Mouse (Mus musculus) hindbrain, embryonic 11.5 days (tissue): Measurements from ENCODE around the gene Fam173a. TPM values are rescaled to one million over a fixed set of nuclear protein-coding genes. Genes with fewer than 3 reads are reported as not detected.

Source experiments
- ATAC-seq: fragments of 200-750 bp; cut with Nextera tagmentation; 2 replicates; pipeline ENCODE4 v1.8.0; 2017; ENCODE audit warnings: mild to moderate bottlenecking, moderate TSS enrichment, moderate library complexity; ENCODE audit not compliant: low FRiP score
- DNase-seq: peaks from one replicate; pipeline ENCODE4 v3.0.0-alpha.2; 2015; ENCODE audit warnings: low spot score
- H3K27ac ChIP-seq: fragments of 300-500 bp; sonication (generic); 2 replicates; pipeline ENCODE4 v1.5.1; 2014; ENCODE audit warnings: mild to moderate bottlenecking, low read depth, low read length
- H3K27me3 ChIP-seq: fragments of 300-500 bp; sonication (generic); 2 replicates; pipeline ENCODE4 v1.6.1; 2014; ENCODE audit warnings: mild to moderate bottlenecking, low read length, moderate library complexity, mixed read lengths; ENCODE audit not compliant: control insufficient read depth, insufficient read depth
- H3K36me3 ChIP-seq: fragments of 300-500 bp; sonication (generic); 2 replicates; pipeline ENCODE4 v1.6.1; 2014; ENCODE audit warnings: mild to moderate bottlenecking, low read length, moderate library complexity, mixed read lengths; ENCODE audit not compliant: control insufficient read depth, insufficient read depth
- H3K4me1 ChIP-seq: fragments of 300-500 bp; sonication (generic); replicated peaks from 2 replicates; pipeline ENCODE4 v1.6.1; 2014; ENCODE audit warnings: low read length, mixed read lengths; ENCODE audit not compliant: control insufficient read depth, insufficient read depth
- H3K4me2 ChIP-seq: fragments of 300-500 bp; sonication (generic); replicated peaks from 2 replicates; pipeline ENCODE4 v1.6.1; 2014; ENCODE audit warnings: mild to moderate bottlenecking, low read depth, low read length
- H3K4me3 ChIP-seq: fragments of 300-500 bp; sonication (generic); 2 replicates; pipeline ENCODE4 v1.5.1; 2014; ENCODE audit warnings: low read depth, low read length
- H3K9ac ChIP-seq: fragments of 300-500 bp; sonication (generic); 2 replicates; pipeline ENCODE4 v1.6.1; 2014; ENCODE audit warnings: low read depth, low read length
- H3K9me3 ChIP-seq: fragments of 300-500 bp; sonication (generic); 2 replicates; pipeline ENCODE4 v1.6.1; 2016; ENCODE audit warnings: low read length; ENCODE audit not compliant: control insufficient read depth
- WGBS: fragments of 180-500 bp; shearing (Covaris S2); extraction: QIAGEN DNeasy Blood & Tissue Kit; methylation state at CpG from one replicate; pipeline ENCODE4 v1.1.7; 2014; 5-methylcytosine and 5-hydroxymethylcytosine counted together
- polyA plus RNA-seq: library from polyadenylated mRNA; unstranded; fragments of >200 nt; fragmentation: Nextera tagmentation; extraction: Ambion mirVana; gene quantifications from 2 replicates; pipeline ENCODE4 v1.2.1, GENCODE M21; 2014

The Fam173a gene
- polyA plus RNA-seq, 1 experiment from 2014 or later = 70.9 TPM

- Histone ChIP-seq H3K36me3 (no peaks in the 10 kb centered on the region; the same call in 1 of the 2 replicates), H3K27me3 (no peaks in the 10 kb centered on the region), H3K27ac (peak within 1 kb of the TSS; percentile 84), H3K4me1 (peaks cover 8% of the 10 kb centered on the region), H3K4me3 (peak within 1 kb of the TSS; percentile 73), H3K9me3 (no peaks in the 10 kb centered on the region), H3K9ac (peak within 1 kb of the TSS; percentile 67), H3K4me2 (peak within 1 kb of the TSS; percentile 74)
- DNase-seq (peak; percentile 98), ATAC-seq (peak; percentile 81)
- under 1% methylated on average over 23 of the region's 23 CpGs for WGBS
These were observed 7.4 kb downstream of the Fam173a start, which contains the start of gene Haghl for GRCm38 (mm10) chr17:25785281-25785745. Haghl (minus strand) TSS chr17:25785673.

GRCm38 (mm10) chr17:25783861-25784574 is 8.7 kb downstream of the Fam173a start:
- H3K9me3 ChIP-seq = no peaks in the 10 kb centered on the region
- H3K4me1 ChIP-seq = peaks cover 8% of the 10 kb centered on the region
- DNase-seq (no peak), ATAC-seq (no peak)
- 85% methylated on average over 15 of the region's 15 CpGs for WGBS
- peak overlapping the region; percentile 73 for H3K4me3 ChIP-seq
- H3K4me2 ChIP-seq = peak overlapping the region; percentile 74
- H3K27me3 ChIP-seq = no peaks in the 10 kb centered on the region
- H3K27ac ChIP-seq = peak overlapping the region; percentile 84; the same call in 1 of the 2 replicates
- H3K9ac ChIP-seq = peak overlapping the region; percentile 67
- no peaks in the 10 kb centered on the region; the same call in 1 of the 2 replicates for H3K36me3 ChIP-seq

GRCm38 (mm10) chr17:25783086-25783485 is 9.6 kb downstream of the Fam173a start:
- H3K27ac ChIP-seq = no peak overlapping the region
- peaks cover 8% of the 10 kb centered on the region for H3K4me1 ChIP-seq
- ATAC-seq (no peak), DNase-seq (no peak)
- H3K36me3 ChIP-seq = no peaks in the 10 kb centered on the region; the same call in 1 of the 2 replicates
- no peak overlapping the region for H3K9ac ChIP-seq
- no peak overlapping the region for H3K4me3 ChIP-seq
- WGBS = 82% methylated on average over 7 of the region's 7 CpGs
- no peaks in the 10 kb centered on the region for H3K27me3 ChIP-seq
- H3K4me2 ChIP-seq = no peak overlapping the region
- no peaks in the 10 kb centered on the region for H3K9me3 ChIP-seq

GRCm38 (mm10) chr17:25781339-25781738 is 11.4 kb downstream of the Fam173a start:
- no peak overlapping the region for H3K4me3 ChIP-seq
- no peaks in the 10 kb centered on the region for H3K9me3 ChIP-seq
- ATAC-seq (no peak), DNase-seq (no peak)
- H3K9ac ChIP-seq = no peak overlapping the region
- H3K27ac ChIP-seq = no peak overlapping the region
- H3K36me3 ChIP-seq = no peaks in the 10 kb centered on the region
- WGBS = 87% methylated on average over 6 of the region's 6 CpGs
- peaks cover 8% of the 10 kb centered on the region for H3K4me1 ChIP-seq
- no peak overlapping the region for H3K4me2 ChIP-seq
- H3K27me3 ChIP-seq = no peaks in the 10 kb centered on the region

- DNase-seq (no peak), ATAC-seq (no peak)
- 91% methylated on average over 5 of the region's 5 CpGs for WGBS
- no peaks in the 10 kb centered on the region for H3K27me3 ChIP-seq
- H3K36me3 ChIP-seq = no peaks in the 10 kb centered on the region
- no peak overlapping the region for H3K27ac ChIP-seq
- H3K9ac ChIP-seq = no peak overlapping the region
- H3K9me3 ChIP-seq = no peaks in the 10 kb centered on the region
- H3K4me2 ChIP-seq = no peak overlapping the region
- peaks cover 4% of the 10 kb centered on the region for H3K4me1 ChIP-seq
- no peak overlapping the region for H3K4me3 ChIP-seq
These were observed 14.8 kb downstream of the Fam173a start for GRCm38 (mm10) chr17:25777948-25778347.

GRCm38 (mm10) chr17:25775318-25776062 is 17.2 kb downstream of the Fam173a start:
- Histone ChIP-seq H3K9me3 (no peaks in the 10 kb centered on the region), H3K27ac (no peak overlapping the region), H3K36me3 (no peaks in the 10 kb centered on the region), H3K4me1 (peaks cover 4% of the 10 kb centered on the region), H3K4me3 (no peak overlapping the region), H3K27me3 (no peaks in the 10 kb centered on the region), H3K9ac (no peak overlapping the region), H3K4me2 (no peak overlapping the region)
- ATAC-seq (no peak), DNase-seq (no peak)
- WGBS = 80% methylated on average over 10 of the region's 10 CpGs

- Histone ChIP-seq H3K4me1 (peaks cover 4% of the 10 kb centered on the region), H3K36me3 (no peaks in the 10 kb centered on the region), H3K27ac (no peak within 1 kb of the TSS), H3K4me2 (peak within 1 kb of the TSS; percentile 85), H3K27me3 (no peaks in the 10 kb centered on the region), H3K4me3 (peak within 1 kb of the TSS; percentile 72), H3K9me3 (no peaks in the 10 kb centered on the region), H3K9ac (peak within 1 kb of the TSS; percentile 75)
- DNase-seq = peak; percentile 99
- peak; percentile 85 for ATAC-seq
- WGBS = under 1% methylated on average over 37 of the region's 37 CpGs
These were observed 19.1 kb downstream of the Fam173a start, which contains the start of gene Narfl for GRCm38 (mm10) chr17:25773549-25774120. Narfl (plus strand) TSS chr17:25773776.

- WGBS = 56% methylated on average over 9 of the region's 9 CpGs
- Histone ChIP-seq H3K4me1 (peaks cover 4% of the 10 kb centered on the region), H3K27ac (no peak overlapping the region), H3K9ac (no peak overlapping the region), H3K9me3 (no peaks in the 10 kb centered on the region), H3K36me3 (no peaks in the 10 kb centered on the region), H3K4me2 (no peak overlapping the region), H3K4me3 (no peak overlapping the region), H3K27me3 (0 out of 2 replicates have a peak, but pooled peaks cover 2% of the 10 kb centered on the region)
- ATAC-seq = no peak
- no peak for DNase-seq
These were observed 23.4 kb downstream of the Fam173a start for GRCm38 (mm10) chr17:25769331-25769730.
